Mouse (Mus musculus) liver, adult 2 months (tissue): ENCODE results near the gene Gm11037.

Source experiments
- CTCF ChIP-seq: fragments of 200-500 bp; IDR thresholded peaks from 2 replicates; pipeline ENCODE4 v1.5.1; 2011; ENCODE audit warnings: low read depth, low read length, control low read depth
- POLR2A ChIP-seq: fragments of 200-500 bp; IDR thresholded peaks from 2 replicates; pipeline ENCODE4 v1.6.1; 2011; ENCODE audit warnings: low read length, control low read depth; ENCODE audit not compliant: insufficient read depth; ENCODE audit errors: extremely low read depth

- TF ChIP-seq CTCF (no peak), POLR2A (no peak)
Observed at GRCm38 (mm10) chr2:131127161-131127730, 6.1 kb upstream of the Gm11037 start, which contains the start of gene Hspa12b.
